Mouse (Mus musculus): Measurements from ENCODE around the gene Msrb3. TPM values are rescaled to one million over a fixed set of nuclear protein-coding genes. Genes with fewer than 3 reads are reported as not detected.
"Not testable (repeated sequence)": the region's sequence is repeated elsewhere in the genome, so short reads cannot be mapped to it uniquely, and the experiment has no call there.

Gene Msrb3
- polyA plus RNA-seq, 1 experiment, result 3.9 TPM

GRCm38 (mm10) chr10:120751821-120752261 is 147.1 kb downstream of the Msrb3 start:
- 73% methylated on average over 11 of the region's 11 CpGs for WGBS
- Histone ChIP-seq H3K27me3 (ENCODE audit: control insufficient read depth, insufficient read depth, low read length) (0 out of 2 replicates have a peak, but pooled peaks cover 2% of the 10 kb centered on the region), H3K4me3 (ENCODE audit: low read depth, low read length) (no peak overlapping the region), H3K4me1 (ENCODE audit: control insufficient read depth, insufficient read depth, insufficient read length, low read length) (no peaks in the 10 kb centered on the region), H3K27ac (ENCODE audit: insufficient read depth, low read depth, low read length) (no peak overlapping the region), H3K36me3 (ENCODE audit: control insufficient read depth, insufficient read depth, low read length) (no peaks in the 10 kb centered on the region)
- TF ChIP-seq POLR2A (IDR thresholded peaks at IDR 0.05; ENCODE audit: low read depth, low read length) (no peak), CTCF (IDR thresholded peaks at IDR 0.05; ENCODE audit: extremely low read depth, insufficient read length, insufficient replicate concordance, low read depth, low read length) (no peak)

GRCm38 (mm10) chr10:120751295-120751722 is 147.6 kb downstream of the Msrb3 start:
- H3K27me3 ChIP-seq (ENCODE audit: control insufficient read depth, insufficient read depth, low read length), result 0 out of 2 replicates have a peak, but pooled peaks cover 2% of the 10 kb centered on the region
- no peak overlapping the region for H3K27ac ChIP-seq (ENCODE audit: insufficient read depth, low read depth, low read length)
- TF ChIP-seq POLR2A (IDR thresholded peaks at IDR 0.05; ENCODE audit: low read depth, low read length), result no peak
- no peak for TF ChIP-seq CTCF (IDR thresholded peaks at IDR 0.05; ENCODE audit: extremely low read depth, insufficient read length, insufficient replicate concordance, low read depth, low read length)
- no peak overlapping the region for H3K4me3 ChIP-seq (ENCODE audit: low read depth, low read length)
- 70% methylated on average over 11 of the region's 11 CpGs for WGBS
- no peaks in the 10 kb centered on the region for H3K4me1 ChIP-seq (ENCODE audit: control insufficient read depth, insufficient read depth, insufficient read length, low read length)
- H3K36me3 ChIP-seq (ENCODE audit: control insufficient read depth, insufficient read depth, low read length), result no peaks in the 10 kb centered on the region

- H3K27me3 ChIP-seq (ENCODE audit: control insufficient read depth, insufficient read depth, low read length); H3K36me3 ChIP-seq (ENCODE audit: control insufficient read depth, insufficient read depth, low read length); H3K4me3 ChIP-seq (ENCODE audit: low read depth, low read length); H3K4me1 ChIP-seq (ENCODE audit: control insufficient read depth, insufficient read depth, insufficient read length, low read length); H3K27ac ChIP-seq (ENCODE audit: insufficient read depth, low read depth, low read length): not testable (repeated sequence)
- WGBS, result 75% methylated on average over 5 of the region's 5 CpGs
Measured at GRCm38 (mm10) chr10:120749556-120749955, 149.3 kb downstream of the Msrb3 start.

- TF ChIP-seq POLR2A (IDR thresholded peaks at IDR 0.05; ENCODE audit: low read depth, low read length), result no peak
- no peak for TF ChIP-seq CTCF (IDR thresholded peaks at IDR 0.05; ENCODE audit: extremely low read depth, insufficient read length, insufficient replicate concordance, low read depth, low read length)
- no peak overlapping the region for H3K4me3 ChIP-seq (ENCODE audit: low read depth, low read length)
- no peaks in the 10 kb centered on the region for H3K4me1 ChIP-seq (ENCODE audit: control insufficient read depth, insufficient read depth, insufficient read length, low read length)
- 77% methylated on average over 6 of the region's 6 CpGs for WGBS
- H3K36me3 ChIP-seq (ENCODE audit: control insufficient read depth, insufficient read depth, low read length), result no peaks in the 10 kb centered on the region
- H3K27ac ChIP-seq (ENCODE audit: insufficient read depth, low read depth, low read length), result no peak overlapping the region
- H3K27me3 ChIP-seq (ENCODE audit: control insufficient read depth, insufficient read depth, low read length), result no peaks in the 10 kb centered on the region
Measured at GRCm38 (mm10) chr10:120748156-120748555, 150.7 kb downstream of the Msrb3 start.

GRCm38 (mm10) chr10:120745138-120745856 is 153.6 kb downstream of the Msrb3 start:
- H3K27ac ChIP-seq (ENCODE audit: insufficient read depth, low read depth, low read length), result no peak overlapping the region
- TF ChIP-seq POLR2A (IDR thresholded peaks at IDR 0.05; ENCODE audit: low read depth, low read length), result no peak
- no peak for TF ChIP-seq CTCF (IDR thresholded peaks at IDR 0.05; ENCODE audit: extremely low read depth, insufficient read length, insufficient replicate concordance, low read depth, low read length)

GRCm38 (mm10) chr10:120744441-120745137 is 154.3 kb downstream of the Msrb3 start:
- no peak for TF ChIP-seq CTCF (IDR thresholded peaks at IDR 0.05; ENCODE audit: extremely low read depth, insufficient read length, insufficient replicate concordance, low read depth, low read length)
- no peak for TF ChIP-seq POLR2A (IDR thresholded peaks at IDR 0.05; ENCODE audit: low read depth, low read length)
- Histone ChIP-seq H3K27ac (ENCODE audit: insufficient read depth, low read depth, low read length) (no peak overlapping the region), H3K27me3 (ENCODE audit: control insufficient read depth, insufficient read depth, low read length) (no peaks in the 10 kb centered on the region), H3K36me3 (ENCODE audit: control insufficient read depth, insufficient read depth, low read length) (no peaks in the 10 kb centered on the region), H3K4me1 (ENCODE audit: control insufficient read depth, insufficient read depth, insufficient read length, low read length) (no peaks in the 10 kb centered on the region), H3K4me3 (ENCODE audit: low read depth, low read length) (peak overlapping the region; percentile 45)
- 29% methylated on average over 15 of the region's 15 CpGs for WGBS

More at GRCm38 (mm10) chr10:120745138-120745856, 153.6 kb downstream of the Msrb3 start:
- H3K27me3 ChIP-seq (ENCODE audit: control insufficient read depth, insufficient read depth, low read length), result no peaks in the 10 kb centered on the region
- no peaks in the 10 kb centered on the region for H3K4me1 ChIP-seq (ENCODE audit: control insufficient read depth, insufficient read depth, insufficient read length, low read length)
- H3K36me3 ChIP-seq (ENCODE audit: control insufficient read depth, insufficient read depth, low read length), result no peaks in the 10 kb centered on the region
- H3K4me3 ChIP-seq (ENCODE audit: low read depth, low read length), result peak overlapping the region; percentile 45
- 8% methylated on average over 18 of the region's 18 CpGs for WGBS

GRCm38 (mm10) chr10:120736508-120737069 is 162.3 kb downstream of the Msrb3 start:
- no peaks in the 10 kb centered on the region for H3K36me3 ChIP-seq (ENCODE audit: control insufficient read depth, insufficient read depth, low read length)
- no peak overlapping the region for H3K27ac ChIP-seq (ENCODE audit: insufficient read depth, low read depth, low read length)
- no peak overlapping the region for H3K4me3 ChIP-seq (ENCODE audit: low read depth, low read length)
- 58% methylated on average over 14 of the region's 14 CpGs for WGBS
- H3K4me1 ChIP-seq (ENCODE audit: control insufficient read depth, insufficient read depth, insufficient read length, low read length), result no peaks in the 10 kb centered on the region
- TF ChIP-seq POLR2A (IDR thresholded peaks at IDR 0.05; ENCODE audit: low read depth, low read length), result no peak
- no peak for TF ChIP-seq CTCF (IDR thresholded peaks at IDR 0.05; ENCODE audit: extremely low read depth, insufficient read length, insufficient replicate concordance, low read depth, low read length)
- H3K27me3 ChIP-seq (ENCODE audit: control insufficient read depth, insufficient read depth, low read length), result 0 out of 2 replicates have a peak, but pooled peaks cover 4% of the 10 kb centered on the region
